Mouse (Mus musculus): ENCODE results near the gene Pmepa1. TPM values are rescaled to one million over a fixed set of nuclear protein-coding genes. Genes with fewer than 3 reads are reported as not detected.
A peak's percentile ranks its signal among the peaks of the same experiment; 100 is the strongest.

The Pmepa1 gene
- polyA plus RNA-seq, 1 experiment from 2014 or later = 9.8 TPM

DNA sequence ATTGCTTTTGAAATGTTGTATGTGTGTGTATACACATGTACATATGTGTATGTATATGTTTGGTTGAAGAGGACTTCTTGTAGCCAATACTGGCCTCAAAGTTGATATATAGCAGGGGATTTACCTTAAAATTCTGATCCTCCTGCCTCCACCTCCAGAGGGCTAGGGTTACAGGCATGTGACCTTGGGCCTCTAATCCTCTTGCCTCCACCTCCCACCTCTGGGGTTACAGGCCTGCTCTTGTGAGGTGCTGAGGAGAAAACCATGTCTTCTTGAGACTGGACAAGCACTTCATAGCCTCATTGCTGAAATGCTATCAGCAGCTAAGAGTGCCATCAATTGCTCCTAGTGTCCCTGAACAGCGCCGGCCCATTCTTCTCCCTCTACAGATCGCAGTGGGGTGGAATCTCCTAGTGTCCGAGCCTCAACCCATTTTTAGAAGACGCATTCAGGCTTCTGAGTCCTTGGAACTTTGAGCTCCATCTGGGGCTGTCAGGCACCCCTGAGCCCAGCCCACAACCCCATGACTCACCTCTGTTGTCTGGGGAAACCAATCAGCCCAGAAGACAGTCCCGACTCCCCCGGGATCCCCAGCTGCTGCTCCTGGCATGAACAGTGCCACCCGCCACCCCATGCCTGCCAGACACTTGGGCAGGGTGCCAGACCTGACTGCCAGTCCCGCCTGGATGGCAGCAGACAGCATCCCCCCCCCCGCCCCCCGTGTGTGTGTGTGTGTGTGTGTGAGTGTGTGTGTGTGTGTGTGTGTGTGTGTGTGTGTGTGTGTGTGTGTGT, 30.6 kb upstream of the Pmepa1 start:
- TF ChIP-seq CTCF (IDR thresholded peaks at IDR 0.05) (no peak), EP300 (IDR thresholded peaks at IDR 0.05) (no peak)
- no peak overlapping the region for H3K4me3 ChIP-seq (ENCODE audit: low read depth, low read length)
- no peaks in the 10 kb centered on the region for H3K9me3 ChIP-seq (ENCODE audit: low read length)
- no peak overlapping the region for H3K9ac ChIP-seq (replicated peaks; ENCODE audit: low read depth)
- DNase-seq (ENCODE audit: low spot score) (peak; percentile 61), ATAC-seq (peak; percentile 88)
- WGBS = 35% methylated on average over 9 of the region's 11 CpGs
- no peaks in the 10 kb centered on the region for H3K27me3 ChIP-seq (replicated peaks; ENCODE audit: insufficient read depth, low read length)
- no peaks in the 10 kb centered on the region for H3K36me3 ChIP-seq (ENCODE audit: insufficient read depth, low read length)
- no peak overlapping the region for H3K4me2 ChIP-seq (replicated peaks; ENCODE audit: low read depth, low read length)
- H3K4me1 ChIP-seq (ENCODE audit: insufficient read depth, low read depth, low read length) = peaks cover 3% of the 10 kb centered on the region; the same call in 1 of the 2 replicates
- H3K27ac ChIP-seq (ENCODE audit: low read length) = no peak overlapping the region

GRCm38 (mm10) chr2:173305011-173305410, 28.7 kb upstream of the Pmepa1 start:
- Histone ChIP-seq H3K9ac (replicated peaks; ENCODE audit: low read depth) (no peak overlapping the region), H3K4me3 (ENCODE audit: low read depth, low read length) (no peak overlapping the region), H3K4me1 (ENCODE audit: insufficient read depth, low read depth, low read length) (peaks cover 3% of the 10 kb centered on the region; the same call in 1 of the 2 replicates), H3K27me3 (replicated peaks; ENCODE audit: insufficient read depth, low read length) (no peaks in the 10 kb centered on the region), H3K27ac (ENCODE audit: low read length) (no peak overlapping the region), H3K9me3 (ENCODE audit: low read length) (no peaks in the 10 kb centered on the region), H3K4me2 (replicated peaks; ENCODE audit: low read depth, low read length) (no peak overlapping the region), H3K36me3 (ENCODE audit: insufficient read depth, low read length) (no peaks in the 10 kb centered on the region)
- DNase-seq (ENCODE audit: low spot score) = no peak
- ATAC-seq = no peak
- 26% methylated on average over 12 of the region's 12 CpGs for WGBS
- TF ChIP-seq CTCF (IDR thresholded peaks at IDR 0.05) (no peak), EP300 (IDR thresholded peaks at IDR 0.05) (no peak)

GRCm38 (mm10) chr2:173300663-173301630, 24.6 kb upstream of the Pmepa1 start:
- WGBS = 61% methylated on average over 28 of the region's 28 CpGs
- Histone ChIP-seq H3K4me1 (ENCODE audit: insufficient read depth, low read depth, low read length) (no peaks in the 10 kb centered on the region), H3K4me2 (replicated peaks; ENCODE audit: low read depth, low read length) (no peak overlapping the region), H3K27ac (ENCODE audit: low read length) (no peak overlapping the region), H3K9me3 (ENCODE audit: low read length) (no peaks in the 10 kb centered on the region), H3K27me3 (replicated peaks; ENCODE audit: insufficient read depth, low read length) (no peaks in the 10 kb centered on the region), H3K4me3 (ENCODE audit: low read depth, low read length) (no peak overlapping the region), H3K9ac (replicated peaks; ENCODE audit: low read depth) (no peak overlapping the region), H3K36me3 (ENCODE audit: insufficient read depth, low read length) (no peaks in the 10 kb centered on the region)
- DNase-seq (ENCODE audit: low spot score) (no peak), ATAC-seq (no peak)
- TF ChIP-seq EP300 (IDR thresholded peaks at IDR 0.05) (no peak), CTCF (IDR thresholded peaks at IDR 0.05) (peak; percentile 59)

DNA sequence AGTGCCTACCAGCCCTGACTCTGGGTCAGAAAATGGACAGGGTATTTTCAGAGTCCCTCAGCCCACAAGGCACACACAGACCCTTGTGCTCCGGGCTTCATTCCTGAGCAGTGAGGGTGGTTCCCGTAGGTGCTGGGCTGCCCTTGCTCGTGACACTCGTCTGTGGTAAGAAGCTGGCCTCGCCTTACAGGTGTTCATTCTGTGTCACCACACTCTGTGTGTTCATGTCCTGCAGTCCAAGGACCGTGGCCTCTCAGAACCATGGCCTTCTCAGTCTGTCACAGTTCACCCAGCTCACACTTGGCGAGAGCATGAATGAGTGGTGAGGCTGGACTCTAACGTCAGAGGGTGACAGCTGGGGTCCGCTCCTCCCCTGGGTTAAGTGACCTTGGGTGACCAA, 20.1 kb upstream of the Pmepa1 start:
- Histone ChIP-seq H3K4me1 (ENCODE audit: insufficient read depth, low read depth, low read length) (no peaks in the 10 kb centered on the region), H3K9ac (replicated peaks; ENCODE audit: low read depth) (no peak overlapping the region), H3K27ac (ENCODE audit: low read length) (no peak overlapping the region), H3K9me3 (ENCODE audit: low read length) (no peaks in the 10 kb centered on the region), H3K4me3 (ENCODE audit: low read depth, low read length) (no peak overlapping the region), H3K4me2 (replicated peaks; ENCODE audit: low read depth, low read length) (no peak overlapping the region), H3K27me3 (replicated peaks; ENCODE audit: insufficient read depth, low read length) (no peaks in the 10 kb centered on the region), H3K36me3 (ENCODE audit: insufficient read depth, low read length) (no peaks in the 10 kb centered on the region)
- WGBS = 78% methylated on average over 9 of the region's 9 CpGs
- TF ChIP-seq CTCF (IDR thresholded peaks at IDR 0.05) (no peak), EP300 (IDR thresholded peaks at IDR 0.05) (no peak)
- DNase-seq (ENCODE audit: low spot score) = no peak
- no peak for ATAC-seq

DNA sequence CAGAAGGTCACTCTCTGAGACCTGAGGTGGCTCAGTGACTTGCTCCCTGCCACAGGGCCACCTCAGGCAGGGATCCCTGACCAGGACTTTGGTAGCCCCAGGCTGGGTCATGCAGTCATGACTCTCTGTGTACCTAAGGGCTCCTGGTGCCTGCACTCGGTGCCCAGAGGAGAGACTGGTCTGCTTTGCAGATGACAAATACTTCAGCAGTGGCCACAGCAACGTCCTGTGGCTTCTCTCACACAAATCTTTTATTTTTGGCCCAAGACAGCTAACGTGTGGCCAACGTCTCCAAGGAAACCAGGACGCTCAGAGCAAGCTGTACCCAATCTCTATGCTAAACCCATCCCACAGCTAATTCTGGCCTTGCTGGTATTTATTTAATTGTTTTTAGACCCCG, 16.7 kb upstream of the Pmepa1 start:
- ATAC-seq (no peak), DNase-seq (ENCODE audit: low spot score) (peak; percentile 31)
- 54% methylated on average over 6 of the region's 6 CpGs for WGBS
- H3K36me3 ChIP-seq (ENCODE audit: insufficient read depth, low read length) = no peaks in the 10 kb centered on the region
- H3K9ac ChIP-seq (replicated peaks; ENCODE audit: low read depth) = 0 out of 2 replicates have a peak overlapping the region, but pooled peaks have one; percentile 12
- no peaks in the 10 kb centered on the region for H3K27me3 ChIP-seq (replicated peaks; ENCODE audit: insufficient read depth, low read length)
- H3K4me2 ChIP-seq (replicated peaks; ENCODE audit: low read depth, low read length) = no peak overlapping the region
- H3K4me3 ChIP-seq (ENCODE audit: low read depth, low read length) = no peak overlapping the region
- H3K9me3 ChIP-seq (ENCODE audit: low read length) = no peaks in the 10 kb centered on the region
- H3K27ac ChIP-seq (ENCODE audit: low read length) = no peak overlapping the region
- TF ChIP-seq EP300 (IDR thresholded peaks at IDR 0.05) (no peak), CTCF (IDR thresholded peaks at IDR 0.05) (no peak)
- H3K4me1 ChIP-seq (ENCODE audit: insufficient read depth, low read depth, low read length) = no peaks in the 10 kb centered on the region

- Histone ChIP-seq H3K27ac (ENCODE audit: low read length) (no peak overlapping the region), H3K4me1 (ENCODE audit: insufficient read depth, low read depth, low read length) (no peaks in the 10 kb centered on the region), H3K9ac (replicated peaks; ENCODE audit: low read depth) (no peak overlapping the region), H3K36me3 (ENCODE audit: insufficient read depth, low read length) (no peaks in the 10 kb centered on the region), H3K9me3 (ENCODE audit: low read length) (no peaks in the 10 kb centered on the region), H3K4me2 (replicated peaks; ENCODE audit: low read depth, low read length) (no peak overlapping the region), H3K4me3 (ENCODE audit: low read depth, low read length) (no peak overlapping the region), H3K27me3 (replicated peaks; ENCODE audit: insufficient read depth, low read length) (no peaks in the 10 kb centered on the region)
- no peak for ATAC-seq
- WGBS = 94% methylated on average over 2 of the region's 2 CpGs
- DNase-seq (ENCODE audit: low spot score) = no peak
- no peak for TF ChIP-seq EP300 (IDR thresholded peaks at IDR 0.05)
- TF ChIP-seq CTCF (IDR thresholded peaks at IDR 0.05) = no peak
Measured at GRCm38 (mm10) chr2:173292551-173292950, 16.2 kb upstream of the Pmepa1 start.

Data from lung, postnatal 0 days (tissue).